Mouse (Mus musculus) heart, postnatal 10 days (tissue): ENCODE results near the gene Wdr5b. TPM values are rescaled to one million over a fixed set of nuclear protein-coding genes. Genes with fewer than 3 reads are reported as not detected.
A peak's percentile ranks its signal among the peaks of the same experiment; 100 is the strongest.
"Not testable (repeated sequence)": the region's sequence is repeated elsewhere in the genome, so short reads cannot be mapped to it uniquely, and the experiment has no call there.

Source experiments
- DNase-seq, 2 experiments: peaks; one replicate each; pipeline ENCODE4 v3.0.0; 2021
- intact Hi-C: fragments of 180-260 bp; cut with DNase I; formaldehyde crosslinking; loops from one replicate; pipeline ENCODE4 v1.15.1; 2025
- total RNA-seq, 2 experiments: library from RNA; stranded (reverse); gene quantifications; 2 replicates each; pipeline ENCODE4 v1.2.3; 2021

The Wdr5b gene
- 1 to 10 TPM; 4.4 to 5.6 TPM for total RNA-seq

DNA sequence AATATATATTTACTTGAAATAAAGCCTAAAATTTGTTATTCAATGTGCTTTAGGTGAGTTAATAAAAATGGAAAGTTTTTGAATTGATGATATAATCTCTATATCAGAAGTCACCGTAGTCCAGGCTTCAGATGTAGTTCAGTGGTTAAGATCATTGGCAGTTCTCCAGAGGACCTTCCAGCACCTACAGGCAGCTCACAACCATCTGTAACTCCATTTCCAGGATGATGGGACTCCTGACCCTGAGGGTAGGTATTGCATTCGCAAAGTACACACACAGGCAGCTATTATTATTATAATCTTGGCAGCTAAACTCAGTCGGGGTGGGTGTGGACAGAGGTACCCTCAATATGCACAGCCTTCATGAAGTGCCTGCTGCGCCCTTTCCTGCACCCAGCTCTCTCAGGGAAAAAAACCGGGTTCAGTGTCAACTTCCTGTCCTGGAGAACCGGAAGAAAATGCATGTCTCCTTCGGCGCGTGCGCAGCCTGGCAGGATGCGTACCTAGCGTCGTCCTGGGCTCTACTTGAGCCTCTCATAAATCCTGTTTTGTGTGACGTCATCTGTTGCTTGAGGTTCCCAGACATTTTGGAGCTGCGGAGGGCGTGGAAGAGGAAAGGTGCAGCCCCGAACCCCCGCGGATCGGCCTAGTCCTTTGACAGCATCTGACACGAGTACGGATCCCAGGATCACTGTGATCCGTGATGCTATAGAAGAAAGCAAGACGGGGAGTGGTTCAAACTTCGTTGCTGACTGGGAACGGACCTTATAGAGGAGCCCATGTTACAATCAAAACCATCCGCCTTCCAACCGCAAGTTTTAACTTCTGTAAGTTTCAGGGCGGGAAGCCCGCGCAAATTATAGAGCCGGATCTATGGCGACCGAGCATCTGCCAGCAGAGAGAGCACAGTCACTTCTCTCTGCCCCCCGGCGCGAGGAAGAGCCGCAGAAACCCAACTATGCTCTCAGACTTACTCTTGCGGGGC lies at the start of gene Wdr5b:
Wdr5b (plus strand) TSS at position 551 of the 985 bp plus-strand sequence.
- intact Hi-C loops = no loop called here

DNA sequence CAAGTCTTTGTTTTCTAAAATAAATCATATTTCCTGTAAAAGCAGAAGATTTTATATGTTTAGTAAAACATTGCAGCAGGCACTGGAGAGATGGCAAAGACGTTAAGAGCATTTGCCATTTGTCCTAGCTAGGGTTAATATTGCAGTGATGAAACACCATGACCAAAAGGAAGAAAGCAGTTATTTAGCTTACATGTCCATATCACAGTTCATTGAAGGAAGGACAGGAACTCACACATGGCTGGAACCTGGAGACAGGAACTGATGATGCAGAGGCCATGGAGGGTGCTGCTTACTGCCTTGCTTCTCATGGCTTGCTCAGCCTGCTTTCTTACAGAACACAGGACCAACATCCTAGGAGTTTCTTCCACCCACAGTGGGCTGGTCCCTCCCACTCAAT lies 48.6 kb upstream of the Wdr5b start:
- intact Hi-C loops = no loop called here

More for the DNA sequence above, at the start of gene Wdr5b:
- peak; percentile 94 for DNase-seq

DNA sequence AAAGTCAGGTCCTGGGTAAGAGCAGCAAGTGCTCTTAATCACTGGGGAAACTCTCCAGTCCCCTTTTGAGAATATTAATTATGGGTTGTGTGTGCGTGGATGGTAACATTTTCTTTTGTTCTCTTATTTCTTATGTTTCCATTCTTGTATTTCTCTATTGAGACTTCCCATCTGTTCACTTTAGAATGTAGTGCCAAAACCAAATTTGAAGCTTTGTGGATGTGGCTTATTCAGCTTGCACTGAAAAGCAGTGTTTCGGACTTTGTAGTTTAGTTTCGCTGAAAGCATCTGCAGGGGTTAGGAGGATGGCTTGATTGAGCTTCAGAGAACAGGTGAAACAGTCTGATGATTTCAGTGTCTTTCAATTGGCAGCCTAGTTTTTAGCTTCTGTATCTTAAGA lies 47.7 kb upstream of the Wdr5b start:
- intact Hi-C loops = no loop called here
- no peak for DNase-seq

More for the DNA sequence above, 48.6 kb upstream of the Wdr5b start:
- DNase-seq = no peak

DNA sequence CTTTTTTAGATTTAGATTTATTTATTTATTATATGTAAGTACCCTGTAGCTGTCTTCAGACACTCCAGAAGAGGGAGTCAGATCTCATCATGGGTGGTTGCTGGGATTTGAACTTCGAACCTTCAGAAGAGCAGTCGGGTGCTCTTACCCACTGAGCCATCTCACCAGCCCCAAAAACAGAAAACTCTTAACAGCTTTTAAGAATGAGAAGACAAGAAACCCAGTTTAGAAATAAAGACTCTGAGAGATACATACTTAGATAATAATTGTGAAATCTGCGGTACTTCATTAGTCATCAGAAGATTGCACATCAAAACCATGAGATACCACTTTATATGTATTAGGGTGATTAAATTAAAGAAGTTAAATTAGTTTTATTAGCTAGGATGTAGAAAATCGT lies 42.1 kb upstream of the Wdr5b start:
- intact Hi-C loops, DNase-seq: not testable (repeated sequence)

DNA sequence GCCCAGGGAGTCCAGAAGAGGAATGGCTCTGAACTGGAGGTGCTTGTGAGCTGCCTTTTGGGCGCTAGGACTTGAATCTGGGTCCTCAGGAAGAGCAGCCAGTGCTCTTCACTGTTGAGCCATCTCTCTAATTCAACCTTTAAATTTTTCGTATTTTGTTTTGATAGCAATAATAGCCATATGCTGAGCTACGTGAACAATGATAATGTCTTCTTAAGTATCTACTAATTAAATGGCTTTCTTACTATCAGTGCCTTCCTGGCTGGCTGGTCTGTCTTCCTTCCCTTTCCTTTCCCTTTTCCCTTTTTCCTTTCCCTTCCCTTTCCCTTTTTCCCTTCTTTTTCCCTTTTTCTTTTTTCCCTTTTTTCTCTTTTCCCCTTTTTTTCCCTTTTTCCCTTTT lies 32.6 kb upstream of the Wdr5b start:
- no peak for DNase-seq
- intact Hi-C loops = no loop called here

DNA sequence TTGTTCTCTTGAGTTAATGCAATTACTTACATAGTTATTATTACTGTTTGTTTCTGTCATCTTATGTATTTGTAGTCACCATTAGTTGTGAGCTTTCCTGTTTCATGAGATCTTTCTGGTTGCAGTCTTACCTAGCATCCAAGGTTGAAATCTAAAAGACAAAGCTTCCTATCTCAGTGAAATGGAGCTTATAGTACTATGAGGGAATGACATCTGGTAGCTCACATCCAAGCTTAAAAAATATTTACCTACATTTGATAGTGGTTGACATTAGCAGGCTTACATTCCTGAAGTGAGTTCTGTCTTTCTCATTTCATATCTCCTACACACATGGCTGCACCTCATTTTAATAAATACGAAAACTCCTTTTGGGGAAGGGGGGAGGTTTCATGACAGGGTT lies 24.7 kb upstream of the Wdr5b start:
- DNase-seq = no peak
- intact Hi-C loops = no loop called here

DNA sequence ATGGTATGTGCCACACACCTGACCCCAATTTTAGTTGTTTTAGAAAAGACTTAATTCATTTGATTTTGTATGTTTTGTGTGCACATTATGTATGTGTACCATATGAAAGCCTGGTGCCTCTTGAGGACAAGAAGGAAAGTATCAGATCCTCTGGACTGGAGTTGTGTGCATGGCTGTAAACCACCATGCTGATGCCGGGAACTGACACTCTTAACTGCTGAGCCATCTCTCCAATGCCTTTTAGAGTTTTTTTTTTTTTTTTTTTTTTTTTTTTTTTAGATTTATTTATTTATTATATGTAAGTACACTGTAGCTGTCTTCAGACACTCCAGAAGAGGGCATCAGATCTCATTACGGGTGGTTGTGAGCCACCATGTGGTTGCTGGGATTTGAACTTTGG lies 12.9 kb upstream of the Wdr5b start:
- intact Hi-C loops, DNase-seq: not testable (repeated sequence)

DNA sequence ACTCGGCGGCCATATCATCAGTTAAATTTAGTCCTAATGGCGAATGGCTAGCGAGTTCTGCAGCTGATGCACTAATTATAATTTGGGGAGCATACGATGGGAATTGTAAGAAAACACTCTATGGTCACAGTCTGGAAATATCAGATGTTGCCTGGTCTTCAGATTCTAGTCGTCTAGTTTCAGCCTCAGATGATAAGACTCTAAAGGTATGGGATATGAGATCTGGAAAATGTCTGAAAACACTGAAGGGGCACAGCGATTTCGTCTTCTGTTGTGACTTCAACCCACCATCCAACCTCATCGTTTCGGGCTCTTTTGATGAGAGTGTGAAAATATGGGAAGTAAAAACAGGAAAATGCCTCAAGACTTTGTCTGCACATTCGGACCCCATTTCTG lies 633 bp downstream of the Wdr5b start:
- DNase-seq = no peak
- intact Hi-C loops = loop anchor here (2.0 kb wide), 1 partner anchor 29 kb away; the partner anchor contains the start of genes Ccdc58 and Fam162a

DNA sequence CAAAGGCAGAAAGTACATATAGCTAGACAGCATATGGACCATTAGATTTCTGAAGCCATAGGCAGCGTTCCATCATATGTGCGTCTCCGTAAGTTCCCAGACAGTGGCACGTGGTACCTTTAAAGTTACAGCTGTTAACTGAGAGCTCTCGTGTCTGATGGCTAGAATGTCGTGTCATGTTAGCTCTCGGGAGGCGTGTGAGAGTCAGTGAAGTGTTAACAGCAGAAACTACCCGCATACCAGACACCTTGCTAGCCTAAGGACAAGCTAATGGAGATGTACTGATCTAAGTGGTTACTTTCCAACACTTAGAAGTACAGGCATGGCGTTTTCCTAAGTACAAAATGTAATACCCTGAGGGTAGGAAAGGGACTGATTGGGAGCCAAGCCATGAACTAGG lies 2.1 kb downstream of the Wdr5b start:
- intact Hi-C loops = loop anchor here (2.0 kb wide), 1 partner anchor 28 kb away; the partner anchor contains the start of genes Ccdc58 and Fam162a
- DNase-seq = no peak

DNA sequence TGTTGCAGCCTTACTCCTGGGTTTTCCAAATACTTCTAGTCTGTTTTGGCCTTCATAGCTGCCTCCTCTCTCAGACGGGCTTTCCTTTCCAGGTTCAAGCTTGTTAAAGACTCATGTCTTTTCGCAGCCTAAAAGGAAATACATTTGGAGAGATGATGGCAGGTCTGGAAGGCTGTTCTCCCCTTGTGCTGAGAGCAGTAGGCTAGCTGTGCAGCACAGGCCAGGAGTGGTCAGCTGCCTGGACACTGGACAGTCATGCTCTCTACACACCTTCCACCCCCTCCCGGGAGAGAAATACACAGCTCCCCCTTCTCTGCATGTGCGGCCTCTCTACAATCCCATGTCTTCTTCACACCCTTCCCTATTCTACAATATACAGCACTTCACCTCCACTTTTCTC lies 3.0 kb downstream of the Wdr5b start:
- intact Hi-C loops = loop anchor here (2.0 kb wide), 1 partner anchor 27 kb away; the partner anchor contains the start of genes Ccdc58 and Fam162a
- DNase-seq = no peak

DNA sequence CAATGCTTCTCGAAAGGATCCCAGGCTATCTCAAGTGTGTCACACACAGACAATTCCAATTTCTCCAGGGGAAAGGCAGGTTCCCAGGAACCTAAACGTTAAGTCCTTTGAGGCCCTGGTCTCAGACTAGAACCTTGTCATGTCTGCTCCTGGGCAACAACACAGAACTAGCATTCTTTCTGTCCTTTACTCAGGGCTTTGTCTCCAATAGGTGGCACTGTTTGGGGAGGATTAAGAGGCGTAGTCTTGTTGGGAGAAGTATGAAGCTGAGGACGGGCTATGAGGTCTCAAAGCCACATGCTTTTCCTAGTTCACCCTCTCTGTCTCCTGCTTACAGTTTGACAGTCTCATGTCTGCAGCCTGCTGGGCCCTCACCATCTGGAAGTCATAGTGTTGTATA lies 6.5 kb downstream of the Wdr5b start:
- no peak for DNase-seq
- intact Hi-C loops = no loop called here

DNA sequence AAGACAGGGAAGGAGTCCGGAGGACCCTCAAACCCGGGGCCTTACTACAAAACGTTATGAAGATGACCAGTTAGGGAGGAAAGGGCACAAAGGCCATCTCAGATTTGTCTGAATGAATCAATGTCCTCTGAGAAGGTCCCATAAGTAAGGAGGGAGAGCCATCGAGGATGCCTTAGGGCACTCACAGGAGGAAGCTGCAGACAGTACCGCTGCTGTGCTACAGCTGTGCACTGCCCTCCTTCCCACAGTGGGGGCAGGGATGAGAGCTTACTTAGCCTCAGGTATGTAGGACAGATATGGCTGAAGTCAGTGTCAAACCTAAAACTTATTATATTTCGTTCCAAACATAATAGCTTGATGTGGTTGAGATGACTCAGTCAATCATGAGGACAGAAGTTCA lies 10.5 kb downstream of the Wdr5b start:
- intact Hi-C loops = no loop called here
- no peak for DNase-seq

DNA sequence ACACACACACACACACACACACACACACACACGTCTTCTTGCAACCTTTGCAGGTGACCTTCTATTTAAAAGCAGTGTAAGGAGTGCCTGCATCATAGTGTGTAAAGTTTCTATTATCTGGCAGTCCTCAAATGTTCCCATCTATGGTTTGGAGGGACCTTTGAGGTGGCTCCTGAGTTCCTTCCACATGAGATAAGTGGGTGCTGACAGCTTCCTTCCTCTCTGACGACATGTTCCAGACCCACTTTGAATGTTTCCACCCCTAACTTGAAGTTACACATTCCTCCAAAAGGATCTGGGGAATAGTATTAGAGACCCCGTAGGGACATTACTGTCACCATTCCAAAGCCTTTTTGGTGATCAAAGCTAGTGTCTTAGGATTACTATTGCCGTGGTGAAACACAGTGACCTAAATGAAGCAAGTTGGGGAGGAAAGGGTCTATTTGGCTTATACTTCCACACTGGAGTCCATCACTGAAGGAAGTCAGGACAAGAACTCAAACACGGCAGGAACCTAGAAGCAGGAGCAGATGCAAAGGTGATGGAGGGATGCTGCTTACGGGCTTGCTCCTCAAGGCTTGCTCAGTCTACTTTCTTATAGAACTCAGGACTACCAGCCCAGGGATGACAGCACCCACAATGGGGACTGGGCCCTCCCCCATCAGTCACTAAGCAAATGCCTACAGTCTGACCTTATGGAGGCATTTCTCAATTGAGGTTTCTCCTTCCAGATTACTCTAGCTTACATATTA lies 12.7 kb downstream of the Wdr5b start:
- intact Hi-C loops = no loop called here
- peak; percentile 59 to 68 for DNase-seq

DNA sequence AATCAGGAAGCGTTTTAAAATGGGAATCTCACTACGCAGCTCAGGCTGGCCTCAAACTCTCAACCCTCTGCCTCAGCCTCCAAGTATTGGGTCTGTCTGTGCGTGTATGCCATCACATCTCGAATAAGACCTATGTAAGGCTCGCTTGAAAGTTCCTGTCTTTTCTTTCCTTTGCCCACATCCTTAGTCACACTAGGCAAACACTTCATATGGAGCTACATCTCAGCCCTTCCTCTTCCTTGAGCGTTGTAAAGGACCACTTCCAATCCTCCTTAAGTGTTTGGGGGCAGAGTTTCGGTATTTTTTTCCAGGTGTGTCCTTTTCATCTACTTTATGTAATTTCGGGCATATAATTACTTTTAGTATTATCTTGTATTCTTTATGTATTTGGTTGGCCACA lies 13.9 kb downstream of the Wdr5b start:
- intact Hi-C loops = no loop called here
- no peak for DNase-seq

DNA sequence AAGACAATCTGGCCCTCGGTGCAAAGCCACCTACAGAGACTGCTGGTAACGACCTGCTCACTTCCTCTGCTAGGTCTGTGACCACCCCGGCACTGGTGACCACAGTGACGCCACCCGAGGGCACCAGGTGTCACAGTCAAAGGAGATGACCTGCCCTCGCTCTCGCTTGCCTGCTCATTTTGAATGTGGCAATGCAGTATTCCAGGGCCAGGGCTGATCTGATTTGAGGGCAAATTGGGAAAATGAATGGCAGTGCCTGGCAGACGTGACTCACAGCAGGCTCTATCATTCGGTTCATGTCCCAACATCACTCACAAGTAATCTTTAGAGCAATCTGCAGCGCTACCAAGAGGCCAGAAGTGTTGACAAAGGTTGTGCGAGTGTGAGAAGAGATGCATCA lies 15.4 kb downstream of the Wdr5b start:
- DNase-seq = no peak
- intact Hi-C loops = no loop called here

DNA sequence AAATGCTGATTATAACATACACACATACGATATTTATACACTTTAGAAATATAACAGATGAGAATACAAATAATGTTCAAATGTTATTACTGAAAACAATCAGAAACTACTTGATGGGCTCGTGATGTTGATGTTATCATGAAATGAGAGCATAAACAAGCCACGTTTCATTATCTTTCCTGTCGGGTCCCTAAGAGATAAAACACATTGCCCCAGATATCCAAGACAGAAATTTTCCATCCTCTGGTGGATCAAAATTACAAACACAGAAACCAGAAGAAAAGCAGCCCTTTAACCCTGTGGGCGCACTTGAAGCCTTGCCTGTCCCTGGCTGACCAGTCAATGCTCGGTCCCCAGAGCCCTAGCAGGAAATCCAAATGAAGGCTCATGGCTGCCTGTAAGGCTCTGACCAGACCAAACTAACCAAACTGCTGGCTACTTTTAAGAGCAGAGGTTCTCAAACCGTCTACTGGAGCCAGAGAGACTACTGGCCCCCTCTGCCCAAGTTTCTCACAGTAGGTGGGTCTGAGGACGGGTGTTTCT lies 17.0 kb downstream of the Wdr5b start:
- DNase-seq = no peak

DNA sequence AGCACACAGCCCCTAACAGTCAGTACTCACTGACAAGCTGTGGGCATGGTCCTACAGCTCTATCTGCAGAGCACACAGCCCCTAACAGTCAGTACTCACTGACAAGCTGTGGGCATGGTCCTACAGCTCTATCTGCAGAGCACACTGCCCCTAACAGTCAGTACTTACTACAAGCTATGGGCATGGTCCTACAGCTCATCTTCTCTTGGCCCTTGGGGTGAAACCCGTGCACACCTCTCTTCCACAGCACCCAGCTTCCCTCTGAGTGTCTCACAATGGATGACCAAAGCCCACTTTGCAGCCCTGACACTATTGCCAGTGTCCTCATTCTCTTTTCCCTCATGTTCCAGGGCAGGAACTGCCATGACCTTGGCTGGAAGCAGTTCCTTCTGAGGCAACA lies 21.5 kb downstream of the Wdr5b start:
- intact Hi-C loops, DNase-seq: not testable (repeated sequence)

More for the DNA sequence above, 17.0 kb downstream of the Wdr5b start:
- intact Hi-C loops = no loop called here

DNA sequence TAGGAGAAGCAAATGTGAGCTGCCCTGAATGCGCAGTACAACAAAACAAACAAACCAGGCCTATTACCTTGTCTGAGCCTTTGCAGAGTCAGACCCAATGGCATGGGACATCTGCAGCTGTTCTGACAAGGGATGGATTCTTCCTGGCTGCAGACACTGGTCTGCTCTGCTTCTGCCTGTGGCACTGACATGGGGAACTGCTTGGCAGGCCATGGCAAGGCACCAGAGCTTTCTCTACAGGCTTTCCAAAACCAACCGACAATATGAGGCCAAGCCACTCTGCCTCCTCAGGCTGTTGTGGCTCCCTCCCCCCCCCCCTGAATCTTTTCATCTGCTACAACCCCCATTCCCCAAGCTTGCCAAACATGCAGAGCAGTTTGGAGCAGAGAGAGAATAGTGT lies 22.3 kb downstream of the Wdr5b start:
- intact Hi-C loops = no loop called here
- DNase-seq = no peak

DNA sequence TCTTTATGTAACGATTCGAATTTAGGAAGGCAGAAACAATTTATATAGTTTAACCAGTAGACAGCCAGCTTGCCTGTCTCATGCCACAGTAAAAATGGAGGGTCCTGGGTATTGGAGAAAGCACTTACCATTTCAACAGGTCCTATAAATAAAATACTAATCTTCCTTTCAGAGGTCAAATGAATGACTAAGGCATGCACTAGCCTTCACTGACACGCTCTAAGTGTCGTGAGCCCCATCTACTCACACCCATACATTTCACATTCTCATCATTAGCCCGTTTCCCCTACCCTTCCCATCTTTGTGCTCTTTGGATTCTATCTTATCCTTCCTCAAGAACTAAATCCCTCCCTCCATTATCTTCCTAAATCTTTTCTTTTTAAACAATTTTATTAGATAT lies 23.9 kb downstream of the Wdr5b start:
- DNase-seq = no peak
- intact Hi-C loops = no loop called here

DNA sequence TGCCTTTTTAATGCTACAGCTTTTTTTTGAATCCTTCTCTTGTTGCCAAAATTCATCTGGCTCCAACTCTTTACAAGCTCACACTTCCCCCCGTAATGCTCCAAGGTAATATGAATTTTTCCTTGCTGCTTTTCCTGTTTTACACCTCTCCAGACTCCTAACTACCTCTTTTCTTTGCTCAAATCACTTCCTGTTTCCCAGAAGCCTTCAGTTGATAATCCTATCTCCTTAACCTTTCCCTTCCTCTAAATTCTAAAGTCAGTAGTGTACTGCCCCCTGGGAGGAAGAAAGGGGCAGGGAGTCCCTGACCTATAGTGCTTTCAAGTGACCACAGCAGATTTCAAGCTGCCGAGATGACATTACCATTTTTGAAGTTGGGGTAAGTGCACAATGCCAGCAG lies 26.7 kb downstream of the Wdr5b start:
- no peak for DNase-seq
- intact Hi-C loops = no loop called here

DNA sequence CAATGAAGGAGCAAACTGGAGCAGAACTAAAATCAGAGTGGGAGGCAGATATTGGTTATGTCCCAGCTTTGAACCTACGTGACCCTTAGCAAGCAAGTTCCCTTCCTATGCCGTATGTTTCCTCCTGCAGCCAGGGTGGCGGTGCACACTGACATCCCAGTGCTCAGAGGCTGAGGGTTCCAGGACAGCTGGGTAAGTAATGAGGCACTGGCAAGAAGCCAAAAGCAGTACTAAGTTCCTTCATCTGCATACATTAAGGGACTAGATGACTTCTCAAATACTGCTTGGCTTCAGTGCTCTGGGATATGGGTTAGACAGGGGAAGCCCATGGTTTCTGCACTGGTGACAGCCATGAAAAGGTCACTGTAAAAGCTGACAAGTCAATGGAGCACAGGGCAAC lies 27.4 kb downstream of the Wdr5b start:
- no peak for DNase-seq
- intact Hi-C loops = no loop called here
